Mouse (Mus musculus) left cerebral cortex, postnatal 10 days (tissue): ENCODE results near the gene Zfp541. TPM values are rescaled to one million over a fixed set of nuclear protein-coding genes. Genes with fewer than 3 reads are reported as not detected.
A peak's percentile ranks its signal among the peaks of the same experiment; 100 is the strongest.

Experiments
- DNase-seq, 2 experiments: peaks; one replicate each; pipeline ENCODE4 v3.0.0; 2021 to 2022; ENCODE audit warnings: low spot score in 2 of 2, mixed read lengths in 1 of 2; ENCODE audit errors: extremely low spot score in 1 of 2
- intact Hi-C: fragments of 180-260 bp; cut with DNase I; formaldehyde crosslinking; loops from one replicate; pipeline ENCODE4 v1.15.1; 2025
- total RNA-seq, 2 experiments: library from RNA; stranded (reverse); gene quantifications; 2 replicates each; pipeline ENCODE4 v1.2.3; 2021

Gene Zfp541
- total RNA-seq, 2 experiments from 2014 or later = 0.26 to 0.58 TPM

DNA sequence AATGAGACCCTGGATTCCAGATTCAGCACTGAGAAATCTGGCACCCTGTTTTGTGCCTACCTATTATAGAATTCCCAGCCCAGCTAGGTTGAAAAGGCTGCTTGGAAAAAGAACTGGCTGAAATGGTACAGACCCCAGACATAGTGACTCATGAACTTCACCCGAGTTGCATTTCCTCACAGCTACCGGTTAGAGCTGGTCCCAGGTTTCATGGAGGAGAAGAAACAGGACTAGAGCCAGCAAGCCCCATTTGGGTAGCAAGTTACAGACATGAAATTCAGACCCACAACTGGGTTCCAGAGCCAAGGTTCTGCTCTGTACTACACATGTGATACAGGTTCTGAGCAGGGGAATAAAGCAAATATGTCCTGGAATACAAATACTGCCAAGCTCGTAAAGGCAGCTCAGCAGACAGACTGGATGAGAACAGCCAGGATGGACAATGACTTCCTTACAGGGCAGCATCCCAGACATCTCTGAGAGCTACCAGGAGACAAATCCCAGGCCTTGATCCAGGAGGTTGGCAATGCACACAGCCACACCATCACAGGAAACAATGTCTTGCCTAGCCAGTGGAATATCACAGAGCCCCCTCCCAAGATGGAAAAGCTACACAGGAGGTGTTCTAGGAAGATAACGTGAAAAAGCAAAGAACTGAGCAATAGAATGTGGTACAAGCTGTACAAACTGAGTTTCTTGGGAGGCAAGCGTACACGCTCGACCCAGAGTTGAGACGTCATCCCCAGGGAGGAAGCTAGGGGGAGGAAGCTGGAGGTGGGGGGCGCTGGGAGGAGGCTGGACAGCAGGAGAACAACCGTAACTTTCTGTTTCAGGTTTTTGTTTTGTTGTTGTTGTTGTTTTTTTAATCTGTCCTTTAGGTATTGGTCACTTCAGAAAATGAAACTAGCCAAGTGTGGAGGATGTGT is 18.5 kb upstream of the Zfp541 start:
- no peak for DNase-seq
- intact Hi-C loops = no loop called here

DNA sequence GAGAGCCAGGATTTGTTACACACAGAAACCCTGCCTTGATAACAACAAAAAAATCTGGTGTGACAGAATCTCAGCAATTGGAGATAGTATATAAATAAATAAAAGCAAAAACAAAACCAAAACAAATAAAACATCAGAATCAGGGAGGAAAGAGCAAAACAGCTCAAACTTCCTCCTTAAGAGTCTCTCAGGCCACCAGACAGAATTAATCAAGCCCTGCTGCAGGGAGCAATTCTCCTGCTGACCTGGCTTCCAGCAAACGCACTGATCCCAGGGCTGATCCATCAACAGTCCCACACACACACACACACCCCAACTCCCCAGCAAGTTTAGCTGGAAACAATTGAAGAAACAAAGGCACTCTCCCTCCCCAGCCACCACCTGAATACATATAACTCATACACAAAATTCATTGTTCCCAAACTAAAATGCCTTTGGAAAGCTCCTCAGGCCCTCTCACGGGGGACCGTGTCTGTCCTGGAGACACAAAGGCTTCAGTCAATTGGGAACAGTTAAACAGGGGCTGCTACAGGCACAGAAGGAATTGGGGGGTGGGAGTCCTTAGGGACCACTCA is 17.7 kb upstream of the Zfp541 start:
- no peak for DNase-seq
- intact Hi-C loops = no loop called here

DNA sequence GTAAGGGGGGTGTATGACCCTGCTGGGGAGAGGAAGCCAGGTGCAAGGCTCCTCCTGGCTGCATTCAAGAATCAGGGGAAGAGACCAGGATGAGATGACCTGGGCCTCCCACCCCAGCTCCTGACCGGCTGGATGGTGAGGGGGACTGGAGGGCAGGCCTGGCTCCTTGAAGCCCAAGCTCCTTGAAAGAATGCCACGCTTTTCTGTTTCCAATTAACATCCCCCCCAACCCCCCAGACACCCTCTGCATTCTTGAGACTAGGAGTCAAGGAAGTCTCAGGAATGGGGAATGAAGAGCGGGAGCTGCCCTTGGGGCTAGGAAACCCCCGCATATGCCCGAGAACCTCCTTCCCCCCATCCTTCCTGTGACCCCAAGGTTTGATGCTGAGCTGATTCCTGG is 17.1 kb upstream of the Zfp541 start:
- intact Hi-C loops = no loop called here
- DNase-seq = no peak

DNA sequence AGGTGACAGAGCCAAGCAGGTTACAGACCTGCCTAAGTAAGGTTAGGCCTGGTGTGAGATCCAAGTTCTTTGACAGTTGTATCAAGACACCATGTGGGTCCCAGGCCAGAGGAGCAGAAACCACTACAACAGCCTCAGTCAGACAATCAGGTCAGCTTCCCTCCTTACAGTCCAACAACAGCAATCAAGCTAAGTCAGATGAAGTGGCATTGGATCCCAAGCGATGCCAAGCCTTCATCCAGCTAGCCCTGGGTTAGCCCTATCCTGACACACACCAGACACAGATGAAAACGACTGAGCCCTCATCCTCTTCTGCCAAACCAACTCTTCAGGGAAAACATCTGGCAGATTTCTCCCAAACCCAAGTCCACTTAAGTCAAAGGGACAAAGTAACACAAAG is 16.1 kb upstream of the Zfp541 start:
- intact Hi-C loops = no loop called here
- DNase-seq = no peak

DNA sequence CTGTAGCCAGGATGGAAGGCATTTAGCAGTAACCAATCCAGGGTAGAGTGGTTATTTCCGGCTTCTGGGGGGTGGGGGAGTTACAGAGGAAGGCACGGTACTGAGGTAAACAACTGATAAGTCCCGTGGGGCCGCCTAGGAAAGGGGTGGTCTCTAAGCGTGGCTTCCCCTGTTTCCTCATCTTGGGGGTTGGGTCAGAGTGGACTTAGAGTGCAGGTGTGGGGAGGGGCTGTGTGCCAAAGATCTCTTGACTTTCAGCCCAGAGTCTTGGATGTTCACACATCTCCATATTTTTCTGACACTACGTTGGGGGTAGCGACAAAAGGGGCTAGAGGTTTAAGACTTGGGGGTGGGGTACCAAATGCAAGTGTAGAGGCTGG is 15.5 kb upstream of the Zfp541 start:
- intact Hi-C loops = loop anchor here (2.0 kb wide), 1 partner anchor 63 kb away; no protein-coding TSS in a partner anchor
- DNase-seq = peak in 1 of 2 experiments; percentile 79

DNA sequence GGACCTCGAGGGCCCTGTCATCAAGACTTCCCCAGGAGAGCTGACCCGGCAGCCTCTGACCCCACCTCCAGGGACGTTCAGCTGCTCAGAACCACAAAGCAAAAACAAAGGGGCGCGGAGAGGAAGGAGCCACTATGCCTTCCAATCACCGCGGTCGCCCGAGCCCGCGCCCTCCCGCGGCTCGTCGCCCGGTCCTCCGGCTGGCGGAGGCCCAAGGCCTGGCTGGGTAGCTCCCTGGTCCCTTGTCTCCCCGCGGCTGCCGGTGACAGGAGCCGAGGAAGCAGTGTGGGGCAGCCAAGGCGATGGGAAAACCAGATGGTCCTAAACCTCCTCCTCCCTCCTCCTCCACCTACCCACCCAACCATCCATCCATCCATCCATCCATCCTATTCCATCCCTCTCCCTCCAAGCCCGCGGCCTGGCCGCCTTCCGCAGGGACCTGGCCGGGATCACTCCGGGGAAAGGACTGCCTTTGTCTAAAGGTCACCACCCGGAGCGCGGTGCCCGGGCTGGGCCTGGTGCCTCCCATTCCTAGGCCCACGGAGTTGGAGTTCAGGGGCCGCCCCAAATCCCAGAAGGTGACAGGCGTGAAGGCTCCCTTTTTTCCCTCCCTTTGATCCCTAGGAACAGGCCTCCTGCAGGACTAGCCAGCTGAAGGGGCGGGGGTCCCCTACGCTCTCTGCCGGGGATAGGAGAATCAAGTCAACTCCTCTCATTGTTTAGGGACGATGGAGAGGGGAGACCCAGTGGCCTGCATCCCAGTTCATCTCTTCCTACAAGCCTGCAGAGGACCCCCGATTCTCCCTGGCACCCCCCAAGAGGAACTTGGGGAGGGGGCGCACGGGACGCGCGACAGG is 14.9 kb upstream of the Zfp541 start:
- peak; percentile 72 to 88 for DNase-seq
- intact Hi-C loops = loop anchor here (2.0 kb wide), 1 partner anchor 64 kb away; no protein-coding TSS in a partner anchor

DNA sequence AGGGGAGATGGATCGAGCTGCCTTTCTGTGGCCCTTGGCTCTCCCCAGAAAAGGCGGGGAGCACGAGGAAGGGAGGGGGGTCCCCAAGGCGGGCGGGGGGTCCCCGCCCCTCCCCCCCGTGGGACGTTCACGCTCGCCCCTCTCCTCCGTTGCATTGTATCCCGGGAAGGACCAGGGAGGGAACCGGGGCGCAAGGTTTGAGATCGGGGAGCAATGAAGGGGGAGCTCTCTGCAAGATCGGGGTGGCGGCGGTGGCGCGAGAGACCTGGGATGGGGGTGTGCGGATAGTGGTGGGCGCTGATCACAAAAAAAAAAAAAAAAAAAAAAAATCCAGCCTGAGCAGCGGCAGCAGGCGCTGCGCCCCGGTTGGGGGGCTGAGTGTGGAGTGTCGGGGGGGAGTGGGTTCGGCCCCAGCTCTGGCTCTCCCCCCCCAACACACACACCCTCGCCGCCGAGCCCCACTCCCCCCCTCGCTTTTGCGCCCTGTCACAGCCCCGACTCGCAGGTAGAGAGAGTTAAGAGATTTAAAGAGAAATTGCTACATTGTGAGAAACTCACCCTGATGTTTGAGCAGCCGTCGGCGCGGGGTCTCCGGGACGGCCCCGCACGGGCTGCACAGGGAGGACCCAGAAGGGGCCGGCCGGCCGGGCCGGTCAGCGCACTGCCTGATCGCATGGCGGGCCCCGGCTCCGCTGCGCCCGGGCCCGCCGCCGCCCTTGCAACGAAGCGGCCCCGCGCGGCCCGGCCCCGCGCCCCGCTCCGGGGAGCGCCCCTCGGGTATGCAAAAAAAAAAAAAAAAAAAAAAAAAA is 14.1 kb upstream of the Zfp541 start, which contains the start of gene Bicra:
Bicra (minus strand) TSS at position 584 of the 809 bp plus-strand sequence.
- peak; percentile 73 to 94 for DNase-seq
- intact Hi-C loops = loop anchor here (2.0 kb wide), 1 partner anchor 65 kb away; no protein-coding TSS in a partner anchor

DNA sequence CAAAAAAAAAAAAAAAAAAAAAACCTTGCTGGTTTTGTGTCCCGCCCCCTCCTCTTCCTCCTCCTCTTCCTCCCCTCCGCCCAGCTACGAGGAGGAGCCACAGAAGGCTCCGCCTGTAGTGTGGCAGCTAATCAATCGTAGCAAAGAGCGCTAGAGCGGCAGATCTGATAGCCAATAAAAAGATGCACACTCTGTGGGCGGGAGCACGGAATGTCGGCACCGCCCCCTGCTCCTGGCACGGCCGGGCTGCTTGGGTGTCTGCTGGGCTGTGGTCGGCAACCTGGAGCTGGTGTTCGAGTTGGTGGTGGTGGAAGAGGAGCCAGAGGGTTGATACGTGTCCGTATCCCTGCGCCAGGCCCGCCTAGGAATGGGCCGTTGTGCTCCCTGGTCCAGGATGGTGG is 13.4 kb upstream of the Zfp541 start:
- intact Hi-C loops = no loop called here
- peak; percentile 96 to 98 for DNase-seq

DNA sequence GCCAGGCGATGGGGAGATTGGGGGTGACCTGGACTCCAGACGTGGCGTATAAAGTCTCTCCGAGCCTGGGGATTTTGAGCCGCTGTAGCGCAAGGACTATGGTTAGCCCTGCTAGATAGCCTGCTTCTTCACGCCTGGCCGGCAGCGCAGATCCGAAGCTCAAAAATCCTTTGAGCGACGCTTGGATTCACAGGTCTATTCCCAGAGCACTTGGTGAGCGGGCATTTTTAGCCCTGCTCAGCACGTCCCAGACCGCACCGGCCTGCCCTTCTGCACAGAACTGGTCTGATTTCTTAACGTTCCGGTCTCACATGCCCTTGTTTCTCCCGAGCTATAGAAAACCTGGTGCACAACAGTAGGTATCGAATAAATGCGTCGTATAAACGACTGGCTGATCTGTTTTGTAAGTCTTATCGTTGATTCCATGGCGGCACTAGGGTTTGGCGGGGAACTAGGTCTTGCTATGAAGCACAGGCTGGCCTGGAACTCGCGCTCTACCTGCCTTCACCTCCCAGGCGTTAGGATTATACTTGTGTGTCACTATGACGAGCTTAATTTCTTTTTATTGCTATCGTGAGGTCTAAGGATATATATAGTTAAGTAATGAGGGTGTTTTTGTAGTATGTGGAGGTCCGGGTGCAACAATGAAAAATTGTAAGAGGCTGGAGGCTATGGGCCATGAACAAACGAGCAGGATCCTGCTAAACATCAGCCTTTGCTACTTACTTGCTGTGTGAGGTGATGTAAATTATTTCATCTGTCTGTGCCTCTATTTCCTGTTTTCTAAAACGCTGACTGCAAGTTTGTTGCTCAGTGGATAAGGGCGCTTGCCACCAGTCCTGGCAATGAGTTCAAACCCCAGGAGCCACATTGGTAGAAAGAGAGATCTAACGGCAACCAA is 12.7 kb upstream of the Zfp541 start:
- DNase-seq = no peak
- intact Hi-C loops = no loop called here

DNA sequence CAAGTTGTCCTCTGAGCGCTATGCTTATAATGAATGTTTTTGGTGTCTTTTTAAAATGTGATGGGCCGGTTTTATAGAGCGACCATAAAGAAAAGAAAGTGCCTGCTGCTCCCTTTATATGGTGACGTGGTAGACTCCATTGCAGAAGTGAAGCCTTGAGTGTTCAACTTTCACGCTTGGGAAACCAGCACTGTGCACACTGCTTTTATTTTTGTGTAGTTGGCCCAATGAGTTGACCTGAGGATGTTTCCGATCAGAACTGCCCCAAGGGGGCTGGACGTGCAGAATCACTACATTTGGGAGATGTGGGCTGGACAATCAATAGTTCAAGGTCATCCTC is 12.1 kb upstream of the Zfp541 start:
- DNase-seq = no peak
- intact Hi-C loops = no loop called here

DNA sequence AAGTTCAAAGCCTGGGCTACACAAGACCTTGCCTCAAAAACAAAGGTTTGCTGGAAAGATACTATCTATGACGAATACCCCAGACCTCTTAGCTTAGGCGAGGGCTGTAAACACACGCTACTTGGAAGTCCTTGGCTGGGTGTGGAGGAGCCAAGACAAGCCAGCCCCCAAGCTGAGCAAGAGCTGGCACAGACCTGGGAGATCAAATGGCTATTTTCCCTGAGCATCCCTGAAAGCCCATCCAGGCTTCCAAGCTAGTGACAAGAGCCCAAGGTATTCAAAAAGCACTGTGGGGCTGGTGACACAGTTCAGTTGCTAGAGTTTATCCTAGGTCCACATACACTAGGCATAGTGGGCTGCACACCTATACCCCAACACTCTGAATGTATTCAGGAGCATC is 11.0 kb upstream of the Zfp541 start:
- no peak for DNase-seq
- intact Hi-C loops = no loop called here

DNA sequence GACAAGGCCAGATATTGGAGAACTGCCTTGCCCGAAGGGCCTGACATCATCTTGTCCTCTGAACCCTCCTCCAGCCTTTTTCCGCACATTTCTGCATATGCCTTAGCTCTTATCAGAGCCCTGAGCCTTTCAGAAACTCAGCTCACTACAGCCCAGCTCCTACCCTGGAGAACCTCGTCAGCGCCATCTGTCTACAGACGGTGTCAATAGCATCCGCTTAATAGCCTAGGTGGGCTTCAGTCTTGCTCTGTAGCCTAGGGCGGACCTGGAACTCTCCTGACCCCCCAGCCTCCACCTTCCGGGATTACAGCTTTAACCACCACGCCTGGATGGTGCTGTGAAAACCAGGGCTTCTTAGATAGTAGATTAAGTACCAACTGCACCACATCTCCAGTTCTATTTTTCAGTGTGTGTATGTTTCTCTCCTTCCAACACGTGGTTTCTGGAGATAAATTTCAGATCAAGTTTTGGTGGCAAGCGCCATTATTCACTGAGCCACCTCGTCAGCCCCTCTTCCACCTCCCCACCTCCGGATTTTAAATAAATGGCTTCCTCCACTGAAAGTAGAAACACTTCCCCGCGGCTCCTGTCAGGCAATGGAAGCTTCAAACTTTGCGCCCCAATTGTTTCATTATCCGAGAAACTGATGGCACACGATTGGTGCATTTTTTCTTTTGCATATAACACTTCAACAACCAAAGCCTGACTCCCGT is 9.6 kb upstream of the Zfp541 start:
- intact Hi-C loops = no loop called here
- DNase-seq = peak; percentile 65 to 86

DNA sequence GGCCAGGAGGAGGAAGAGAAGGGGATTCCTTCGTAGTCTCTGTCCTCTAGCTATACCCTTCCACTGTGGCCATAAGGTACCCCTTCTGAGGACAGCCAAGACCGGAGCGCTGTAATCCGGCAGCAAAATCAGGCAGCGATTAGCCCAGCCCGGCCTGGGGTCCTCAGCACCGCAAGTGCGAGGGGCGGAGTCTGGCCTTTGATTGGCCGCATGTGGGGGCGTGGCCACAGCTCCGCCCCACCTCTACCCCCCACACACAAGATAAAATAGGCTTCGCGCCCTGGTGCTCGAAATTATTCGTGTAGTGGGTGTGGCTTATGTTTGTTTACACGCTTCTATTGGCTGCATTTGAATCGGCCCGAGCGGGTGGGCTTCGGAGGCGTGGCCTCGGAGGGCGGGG is 8.9 kb upstream of the Zfp541 start:
- DNase-seq = peak; percentile 94 to 97
- intact Hi-C loops = no loop called here

DNA sequence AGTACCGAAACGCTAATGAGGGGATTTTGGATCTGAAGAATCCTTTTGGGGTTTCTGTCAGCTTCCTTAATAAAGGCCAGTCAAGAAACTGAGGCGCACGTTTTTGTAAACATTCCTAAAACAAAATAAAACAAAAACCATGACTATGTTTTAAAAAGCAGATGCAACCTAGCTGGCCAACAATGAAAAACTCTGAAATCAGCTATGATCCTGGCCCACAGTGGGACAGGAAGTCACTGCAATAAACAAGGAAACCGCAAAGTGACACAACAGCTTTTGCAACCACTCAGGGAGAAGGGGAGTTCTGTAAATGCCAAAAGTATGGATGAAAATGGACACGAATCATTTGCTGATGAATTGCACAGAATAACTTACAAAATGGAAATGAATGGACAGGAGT is 8.5 kb upstream of the Zfp541 start:
- no peak for DNase-seq
- intact Hi-C loops = no loop called here

DNA sequence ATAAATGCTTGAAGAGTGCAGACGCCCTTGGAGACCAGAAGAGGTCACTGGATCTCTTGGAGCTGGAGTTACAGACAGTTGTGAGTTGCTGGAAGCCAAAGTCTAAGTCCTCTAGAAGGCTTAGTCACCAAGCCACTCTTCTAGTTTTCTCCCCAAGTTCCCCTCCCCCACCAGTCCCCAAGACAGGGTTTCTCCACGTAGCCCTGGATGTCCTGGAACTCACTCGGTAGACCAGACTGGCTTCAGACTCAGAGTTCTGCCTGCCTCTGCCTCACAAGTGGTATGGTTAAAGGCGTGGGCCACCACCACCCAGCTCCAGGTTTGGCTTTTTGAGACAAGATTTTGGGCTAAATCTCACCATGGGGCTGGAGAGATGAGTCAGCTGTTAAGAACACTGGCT is 6.6 kb upstream of the Zfp541 start:
- intact Hi-C loops = no loop called here
- no peak for DNase-seq

DNA sequence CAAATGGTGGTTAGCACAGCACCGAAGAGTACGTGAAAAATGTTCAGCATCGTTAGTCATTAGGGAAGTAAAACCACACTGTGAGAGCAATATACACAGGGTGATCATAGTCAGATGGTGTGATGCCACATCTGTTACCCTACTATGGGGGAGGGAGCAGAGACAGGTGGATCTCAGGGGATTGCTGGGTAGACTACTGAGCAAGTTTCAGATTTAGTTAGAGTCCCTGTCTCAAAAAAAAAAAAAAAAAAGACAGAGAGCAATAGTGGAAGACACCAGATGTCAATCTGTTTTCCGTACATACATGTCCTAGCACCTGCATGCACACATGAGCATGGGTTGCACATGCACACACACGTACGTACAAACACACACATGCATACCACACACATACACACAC is 5.9 kb upstream of the Zfp541 start:
- no peak for DNase-seq
- intact Hi-C loops = no loop called here

DNA sequence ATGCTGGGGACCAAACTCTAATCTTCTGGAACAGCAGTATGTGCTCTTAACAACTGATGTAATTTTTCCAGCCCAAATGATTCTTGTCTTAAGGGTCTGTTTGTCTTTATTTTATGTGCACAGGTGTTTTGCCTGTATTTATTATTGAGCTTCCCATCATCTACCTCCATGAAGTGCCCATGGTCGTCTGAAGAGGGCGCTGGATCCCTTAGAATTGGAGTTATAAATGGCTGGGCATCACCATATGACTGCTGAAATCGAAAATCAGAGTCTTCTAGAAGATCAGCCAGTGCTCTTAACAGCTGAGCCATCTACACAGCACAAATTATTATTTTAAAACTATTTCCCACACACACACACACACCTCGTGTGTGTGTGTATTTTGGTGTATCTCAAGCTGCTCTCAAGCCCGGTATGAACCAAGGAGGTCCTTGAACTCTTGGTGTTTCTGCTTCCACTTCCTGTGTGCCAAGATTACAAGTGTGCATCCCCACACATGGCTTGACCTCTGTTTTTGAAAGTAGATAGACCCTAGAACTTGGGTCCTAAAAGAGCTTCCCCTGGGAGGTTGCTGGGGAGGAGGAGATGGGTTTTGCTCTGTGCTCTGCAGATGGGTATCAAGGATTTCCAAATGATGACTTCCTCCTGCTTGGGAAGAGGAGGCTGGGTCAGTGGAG is 5.0 kb upstream of the Zfp541 start:
- intact Hi-C loops = no loop called here
- no peak for DNase-seq
